Mouse (Mus musculus): ENCODE measurements at regions not wholly inside any gene's neighbourhood (a gene's known extent, or its start where the extent isn't known, plus 50 kb on each side); places are given as distances from the start of the nearest gene placed in this dataset.
A peak's percentile ranks its signal among the peaks of the same experiment; 100 is the strongest.

GRCm38 (mm10) chr13:114619416-114619815 is 160.7 kb upstream of the Fst start:
- H3K27ac ChIP-seq (ENCODE audit: low read length): no peak overlapping the region
- 88% methylated on average over 4 of the region's 4 CpGs for WGBS
- H3K36me3 ChIP-seq (ENCODE audit: insufficient read depth, low read length): no peaks in the 10 kb centered on the region
- no peaks in the 10 kb centered on the region for H3K9me3 ChIP-seq (ENCODE audit: low read length)
- H3K27me3 ChIP-seq (replicated peaks; ENCODE audit: insufficient read depth, low read length): no peaks in the 10 kb centered on the region
- no peak overlapping the region for H3K4me3 ChIP-seq (ENCODE audit: low read depth, low read length)
- H3K4me2 ChIP-seq (replicated peaks; ENCODE audit: low read depth, low read length): no peak overlapping the region
- TF ChIP-seq EP300 (IDR thresholded peaks at IDR 0.05) (no peak), CTCF (IDR thresholded peaks at IDR 0.05) (no peak)
- ATAC-seq: no peak
- no peak overlapping the region for H3K9ac ChIP-seq (replicated peaks; ENCODE audit: low read depth)
- DNase-seq (ENCODE audit: low spot score): no peak
- H3K4me1 ChIP-seq (ENCODE audit: insufficient read depth, low read depth, low read length): no peaks in the 10 kb centered on the region

DNA sequence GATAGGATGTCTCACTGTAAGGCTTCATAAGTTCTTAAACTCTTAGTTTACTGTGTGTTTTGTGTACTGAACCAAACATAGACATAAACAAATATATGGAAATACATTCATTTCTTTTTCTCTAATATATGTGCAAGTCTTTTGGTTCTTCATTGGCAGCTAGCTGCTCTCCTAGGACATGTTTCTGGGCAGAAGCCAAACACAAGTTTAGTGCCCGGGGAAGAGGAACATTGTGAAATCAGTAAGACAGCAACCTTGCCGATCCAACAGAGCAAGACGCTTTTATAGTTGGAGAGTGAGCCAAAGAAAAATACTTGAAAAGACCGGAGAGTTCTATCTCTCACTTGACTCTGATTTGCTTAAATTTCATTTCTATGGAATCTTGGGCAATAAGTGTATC is 178.0 kb upstream of the Fst start:
- Histone ChIP-seq H3K4me3 (ENCODE audit: low read depth, low read length) (no peak overlapping the region), H3K4me1 (ENCODE audit: insufficient read depth, low read depth, low read length) (no peaks in the 10 kb centered on the region), H3K27ac (ENCODE audit: low read length) (no peak overlapping the region), H3K9ac (replicated peaks; ENCODE audit: low read depth) (no peak overlapping the region), H3K36me3 (ENCODE audit: insufficient read depth, low read length) (no peaks in the 10 kb centered on the region), H3K4me2 (replicated peaks; ENCODE audit: low read depth, low read length) (no peak overlapping the region), H3K9me3 (ENCODE audit: low read length) (no peaks in the 10 kb centered on the region), H3K27me3 (replicated peaks; ENCODE audit: insufficient read depth, low read length) (no peaks in the 10 kb centered on the region)
- ATAC-seq: no peak
- 54% methylated on average over 4 of the region's 4 CpGs for WGBS
- peak; percentile 52 for DNase-seq (ENCODE audit: low spot score)
- TF ChIP-seq EP300 (IDR thresholded peaks at IDR 0.05) (no peak), CTCF (IDR thresholded peaks at IDR 0.05) (no peak)

GRCm38 (mm10) chr13:114639531-114639930 is 178.5 kb upstream of the Mocs2 start:
- Histone ChIP-seq H3K4me2 (replicated peaks; ENCODE audit: low read depth, low read length) (no peak overlapping the region), H3K9me3 (ENCODE audit: low read length) (no peaks in the 10 kb centered on the region), H3K27me3 (replicated peaks; ENCODE audit: insufficient read depth, low read length) (no peaks in the 10 kb centered on the region), H3K27ac (ENCODE audit: low read length) (no peak overlapping the region), H3K4me3 (ENCODE audit: low read depth, low read length) (no peak overlapping the region), H3K36me3 (ENCODE audit: insufficient read depth, low read length) (no peaks in the 10 kb centered on the region), H3K4me1 (ENCODE audit: insufficient read depth, low read depth, low read length) (no peaks in the 10 kb centered on the region), H3K9ac (replicated peaks; ENCODE audit: low read depth) (no peak overlapping the region)
- WGBS: 90% methylated on average over 2 of the region's 2 CpGs
- no peak for ATAC-seq
- TF ChIP-seq EP300 (IDR thresholded peaks at IDR 0.05): no peak
- no peak for TF ChIP-seq CTCF (IDR thresholded peaks at IDR 0.05)
- no peak for DNase-seq (ENCODE audit: low spot score)

GRCm38 (mm10) chr13:114641688-114642390 is 176.2 kb upstream of the Mocs2 start:
- Histone ChIP-seq H3K9me3 (ENCODE audit: low read length) (no peaks in the 10 kb centered on the region), H3K36me3 (ENCODE audit: insufficient read depth, low read length) (no peaks in the 10 kb centered on the region), H3K27me3 (replicated peaks; ENCODE audit: insufficient read depth, low read length) (no peaks in the 10 kb centered on the region), H3K4me2 (replicated peaks; ENCODE audit: low read depth, low read length) (no peak overlapping the region), H3K9ac (replicated peaks; ENCODE audit: low read depth) (no peak overlapping the region), H3K4me3 (ENCODE audit: low read depth, low read length) (no peak overlapping the region), H3K27ac (ENCODE audit: low read length) (no peak overlapping the region), H3K4me1 (ENCODE audit: insufficient read depth, low read depth, low read length) (no peaks in the 10 kb centered on the region)
- TF ChIP-seq EP300 (IDR thresholded peaks at IDR 0.05) (no peak), CTCF (IDR thresholded peaks at IDR 0.05) (no peak)
- DNase-seq (ENCODE audit: low spot score): no peak
- ATAC-seq: no peak
- 56% methylated on average over 9 of the region's 9 CpGs for WGBS

DNA sequence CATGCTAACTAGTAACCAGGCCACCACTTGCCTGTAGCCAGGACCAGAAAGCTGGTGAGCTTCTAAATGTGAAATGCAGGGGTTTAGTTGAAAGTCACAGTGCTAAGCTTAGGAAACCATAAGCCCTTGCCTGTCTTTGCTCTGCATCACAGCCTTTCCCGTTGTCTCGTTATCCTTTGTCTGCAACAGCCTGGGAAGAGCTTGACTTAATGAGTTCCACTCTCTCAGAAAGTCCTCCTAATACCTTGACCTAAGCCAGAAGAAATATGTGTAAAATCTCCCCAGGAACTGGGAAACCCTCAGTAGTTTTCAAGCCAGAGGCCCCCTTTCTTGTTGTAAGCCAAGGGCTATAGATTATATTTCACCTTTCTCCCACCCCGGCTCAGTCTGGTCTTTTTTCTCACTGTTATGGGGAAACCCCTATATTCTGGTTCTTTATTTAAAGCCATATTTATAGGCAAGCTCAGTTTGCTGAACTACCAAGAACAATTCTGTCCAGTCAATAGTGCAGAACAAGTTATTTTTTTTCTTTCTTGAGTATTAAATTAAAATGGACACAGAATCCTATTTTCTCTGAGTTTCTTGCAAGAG is 175.0 kb upstream of the Mocs2 start:
- TF ChIP-seq EP300 (IDR thresholded peaks at IDR 0.05) (no peak), CTCF (IDR thresholded peaks at IDR 0.05) (no peak)
- 80% methylated on average over 3 of the region's 3 CpGs for WGBS

GRCm38 (mm10) chr13:114643521-114643920 is 174.5 kb upstream of the Mocs2 start:
- WGBS: 68% methylated on average over 11 of the region's 11 CpGs

More for the DNA sequence above, 175.0 kb upstream of the Mocs2 start:
- Histone ChIP-seq H3K27me3 (replicated peaks; ENCODE audit: insufficient read depth, low read length) (no peaks in the 10 kb centered on the region), H3K4me2 (replicated peaks; ENCODE audit: low read depth, low read length) (no peak overlapping the region), H3K9ac (replicated peaks; ENCODE audit: low read depth) (no peak overlapping the region), H3K4me1 (ENCODE audit: insufficient read depth, low read depth, low read length) (no peaks in the 10 kb centered on the region), H3K4me3 (ENCODE audit: low read depth, low read length) (no peak overlapping the region), H3K9me3 (ENCODE audit: low read length) (no peaks in the 10 kb centered on the region), H3K27ac (ENCODE audit: low read length) (no peak overlapping the region), H3K36me3 (ENCODE audit: insufficient read depth, low read length) (no peaks in the 10 kb centered on the region)
- no peak for DNase-seq (ENCODE audit: low spot score)
- ATAC-seq: no peak

More at GRCm38 (mm10) chr13:114643521-114643920, 174.5 kb upstream of the Mocs2 start:
- no peak overlapping the region for H3K4me2 ChIP-seq (replicated peaks; ENCODE audit: low read depth, low read length)
- no peaks in the 10 kb centered on the region for H3K9me3 ChIP-seq (ENCODE audit: low read length)
- ATAC-seq: no peak
- no peak overlapping the region for H3K27ac ChIP-seq (ENCODE audit: low read length)
- DNase-seq (ENCODE audit: low spot score): no peak
- TF ChIP-seq EP300 (IDR thresholded peaks at IDR 0.05): no peak
- TF ChIP-seq CTCF (IDR thresholded peaks at IDR 0.05): no peak
- H3K9ac ChIP-seq (replicated peaks; ENCODE audit: low read depth): no peak overlapping the region
- H3K4me1 ChIP-seq (ENCODE audit: insufficient read depth, low read depth, low read length): no peaks in the 10 kb centered on the region
- no peaks in the 10 kb centered on the region for H3K27me3 ChIP-seq (replicated peaks; ENCODE audit: insufficient read depth, low read length)
- no peaks in the 10 kb centered on the region for H3K36me3 ChIP-seq (ENCODE audit: insufficient read depth, low read length)
- H3K4me3 ChIP-seq (ENCODE audit: low read depth, low read length): no peak overlapping the region

All from lung, postnatal 0 days (tissue).